Mouse (Mus musculus) ES-Bruce4 (cell line): Measurements from ENCODE around the gene Ahcy. TPM values are rescaled to one million over a fixed set of nuclear protein-coding genes. Genes with fewer than 3 reads are reported as not detected.

Experiments used
- H3K27ac ChIP-seq: 2 replicates; pipeline ENCODE4 v1.5.1; 2012; ENCODE audit warnings: low read length, inconsistent platforms; ENCODE audit not compliant: insufficient read depth
- H3K27me3 ChIP-seq: 2 replicates; pipeline ENCODE4 v1.6.1; 2012; ENCODE audit warnings: mild to moderate bottlenecking, low read length, inconsistent platforms; ENCODE audit not compliant: control insufficient read depth, poor library complexity, insufficient read depth, severe bottlenecking
- H3K36me3 ChIP-seq: 2 replicates; pipeline ENCODE4 v1.6.1; 2012; ENCODE audit warnings: inconsistent platforms, mild to moderate bottlenecking, low read length, moderate library complexity; ENCODE audit not compliant: control insufficient read depth, poor library complexity, insufficient read depth, severe bottlenecking
- H3K4me1 ChIP-seq: one replicate; pipeline ENCODE4 v1.8.1; 2011; ENCODE audit warnings: low read length; ENCODE audit not compliant: control insufficient read depth, insufficient read depth
- H3K4me3 ChIP-seq: 2 replicates; pipeline ENCODE4 v1.5.1; 2011; ENCODE audit warnings: low read depth, mild to moderate bottlenecking, low read length
- H3K9ac ChIP-seq: 2 replicates; pipeline ENCODE4 v1.6.1; 2012; ENCODE audit warnings: low read depth, mild to moderate bottlenecking, inconsistent platforms; ENCODE audit not compliant: poor library complexity, severe bottlenecking
- H3K9me3 ChIP-seq: replicated peaks from 2 replicates; pipeline ENCODE4 v1.6.1; 2012; ENCODE audit warnings: mild to moderate bottlenecking, low read length, inconsistent platforms; ENCODE audit not compliant: control insufficient read depth, poor library complexity, insufficient read depth, severe bottlenecking
- CTCF ChIP-seq: IDR thresholded peaks from one replicate; pipeline ENCODE4 v1.8.1; 2011; ENCODE audit warnings: low read depth, low read length
- EP300 ChIP-seq: IDR thresholded peaks from 2 replicates; pipeline ENCODE4 v1.6.1; 2011; ENCODE audit warnings: low read depth, low read length; ENCODE audit not compliant: insufficient read depth
- POLR2A ChIP-seq: IDR thresholded peaks from one replicate; pipeline ENCODE4 v1.8.1; 2011; ENCODE audit warnings: low read length; ENCODE audit not compliant: insufficient read depth
- polyA plus RNA-seq: library from polyadenylated mRNA; stranded (reverse); fragments of >200 nt; gene quantifications from 2 replicates; pipeline ENCODE4 v1.2.4, GENCODE M21; 2011; ENCODE audit warnings: low read depth; ENCODE audit not compliant: missing spikeins, insufficient read depth, insufficient read length

The Ahcy gene
- polyA plus RNA-seq, 1 experiment = 102 TPM

GRCm38 (mm10) chr2:155090909-155091742 is 16.8 kb upstream of the Ahcy start:
- no peaks in the 10 kb centered on the region for H3K27me3 ChIP-seq
- H3K9ac ChIP-seq = no peak overlapping the region
- no peaks in the 10 kb centered on the region for H3K9me3 ChIP-seq
- no peak overlapping the region for H3K4me3 ChIP-seq
- H3K4me1 ChIP-seq = no peaks in the 10 kb centered on the region
- H3K36me3 ChIP-seq = no peaks in the 10 kb centered on the region
- H3K27ac ChIP-seq = no peak overlapping the region
- TF ChIP-seq CTCF (no peak), EP300 (no peak), POLR2A (no peak)

- Histone ChIP-seq H3K27ac (no peak overlapping the region), H3K36me3 (no peaks in the 10 kb centered on the region), H3K4me1 (no peaks in the 10 kb centered on the region), H3K4me3 (no peak overlapping the region), H3K9me3 (no peaks in the 10 kb centered on the region), H3K27me3 (no peaks in the 10 kb centered on the region), H3K9ac (no peak overlapping the region)
- TF ChIP-seq EP300 (no peak), CTCF (no peak), POLR2A (no peak)
Measured at GRCm38 (mm10) chr2:155088264-155088663, 14.0 kb upstream of the Ahcy start.

- no peak for TF ChIP-seq POLR2A
- TF ChIP-seq EP300 = no peak
- TF ChIP-seq CTCF = no peak
- Histone ChIP-seq H3K9me3 (no peaks in the 10 kb centered on the region), H3K4me1 (no peaks in the 10 kb centered on the region), H3K9ac (no peak overlapping the region), H3K27ac (no peak overlapping the region), H3K4me3 (no peak overlapping the region), H3K27me3 (no peaks in the 10 kb centered on the region), H3K36me3 (no peaks in the 10 kb centered on the region)
Measured at GRCm38 (mm10) chr2:155086328-155086727, 12.0 kb upstream of the Ahcy start.

GRCm38 (mm10) chr2:155084546-155084945 is 10.2 kb upstream of the Ahcy start:
- Histone ChIP-seq H3K4me1 (no peaks in the 10 kb centered on the region), H3K4me3 (no peak overlapping the region), H3K27ac (no peak overlapping the region), H3K9me3 (no peaks in the 10 kb centered on the region), H3K9ac (no peak overlapping the region), H3K36me3 (no peaks in the 10 kb centered on the region), H3K27me3 (no peaks in the 10 kb centered on the region)
- no peak for TF ChIP-seq POLR2A

GRCm38 (mm10) chr2:155082121-155082803 is 8.0 kb upstream of the Ahcy start:
- TF ChIP-seq POLR2A (no peak), CTCF (peak; percentile 85), EP300 (no peak)
- Histone ChIP-seq H3K4me3 (no peak overlapping the region), H3K9me3 (no peaks in the 10 kb centered on the region), H3K4me1 (no peaks in the 10 kb centered on the region), H3K27me3 (no peaks in the 10 kb centered on the region), H3K9ac (no peak overlapping the region), H3K27ac (no peak overlapping the region), H3K36me3 (no peaks in the 10 kb centered on the region)

- H3K9me3 ChIP-seq = no peaks in the 10 kb centered on the region
- H3K27ac ChIP-seq = no peak overlapping the region
- H3K4me1 ChIP-seq = no peaks in the 10 kb centered on the region
- no peaks in the 10 kb centered on the region for H3K36me3 ChIP-seq
- H3K9ac ChIP-seq = no peak overlapping the region
- no peak for TF ChIP-seq EP300
- TF ChIP-seq CTCF = no peak
- TF ChIP-seq POLR2A = no peak
- no peak overlapping the region for H3K4me3 ChIP-seq
- no peaks in the 10 kb centered on the region for H3K27me3 ChIP-seq
Measured at GRCm38 (mm10) chr2:155081056-155081455, 6.8 kb upstream of the Ahcy start.
